Mouse (Mus musculus) embryonic facial prominence, embryonic 14.5 days (tissue): ENCODE measurements at regions not wholly inside any gene's neighbourhood (a gene's known extent, or its start where the extent isn't known, plus 50 kb on each side); places are given as distances from the start of the nearest gene placed in this dataset.
A peak's percentile ranks its signal among the peaks of the same experiment; 100 is the strongest.

ENCODE experiments used
- ATAC-seq: fragments of 200-750 bp; cut with Nextera tagmentation; 2 replicates; pipeline ENCODE4 v1.8.0; 2017; ENCODE audit warnings: low read depth, moderate number of reproducible peaks, moderate TSS enrichment
- DNase-seq: peaks from one replicate; pipeline ENCODE4 v3.0.0-alpha.2; 2015; ENCODE audit warnings: low spot score
- H3K27ac ChIP-seq: fragments of 300-500 bp; sonication (generic); replicated peaks from 2 replicates; pipeline ENCODE4 v1.5.1; 2014; ENCODE audit warnings: low read depth, mild to moderate bottlenecking, low read length, moderate library complexity
- H3K27me3 ChIP-seq: fragments of 300-500 bp; sonication (generic); replicated peaks from 2 replicates; pipeline ENCODE4 v1.6.1; 2014; ENCODE audit warnings: low read length; ENCODE audit not compliant: control insufficient read depth, insufficient read depth
- H3K36me3 ChIP-seq: fragments of 300-500 bp; sonication (generic); 2 replicates; pipeline ENCODE4 v1.6.1; 2014; ENCODE audit warnings: low read length, mixed read lengths; ENCODE audit not compliant: control insufficient read depth, insufficient read depth
- H3K4me1 ChIP-seq: fragments of 300-500 bp; sonication (generic); 2 replicates; pipeline ENCODE4 v1.6.1; 2014; ENCODE audit warnings: antibody characterized with exemption, low read length; ENCODE audit not compliant: control insufficient read depth, insufficient read depth
- H3K4me2 ChIP-seq: fragments of 300-500 bp; sonication (generic); 2 replicates; pipeline ENCODE4 v1.6.1; 2014; ENCODE audit warnings: low read depth, mild to moderate bottlenecking, low read length, moderate library complexity, mixed read lengths
- H3K4me3 ChIP-seq: fragments of 300-500 bp; sonication (generic); 2 replicates; pipeline ENCODE4 v1.5.1; 2014; ENCODE audit warnings: low read depth, mild to moderate bottlenecking, low read length
- H3K9ac ChIP-seq: fragments of 300-500 bp; sonication (generic); 2 replicates; pipeline ENCODE4 v1.6.1; 2014; ENCODE audit warnings: low read depth, mild to moderate bottlenecking, low read length, moderate library complexity, mixed read lengths
- H3K9me3 ChIP-seq: fragments of 300-500 bp; sonication (generic); 2 replicates; pipeline ENCODE4 v1.6.1; 2016; ENCODE audit warnings: low read length; ENCODE audit not compliant: control insufficient read depth
- WGBS: fragments of 180-500 bp; shearing (Covaris S2); extraction: QIAGEN DNeasy Blood & Tissue Kit; methylation state at CpG from one replicate; pipeline ENCODE4 v1.1.7; 2014; 5-methylcytosine and 5-hydroxymethylcytosine counted together

DNA sequence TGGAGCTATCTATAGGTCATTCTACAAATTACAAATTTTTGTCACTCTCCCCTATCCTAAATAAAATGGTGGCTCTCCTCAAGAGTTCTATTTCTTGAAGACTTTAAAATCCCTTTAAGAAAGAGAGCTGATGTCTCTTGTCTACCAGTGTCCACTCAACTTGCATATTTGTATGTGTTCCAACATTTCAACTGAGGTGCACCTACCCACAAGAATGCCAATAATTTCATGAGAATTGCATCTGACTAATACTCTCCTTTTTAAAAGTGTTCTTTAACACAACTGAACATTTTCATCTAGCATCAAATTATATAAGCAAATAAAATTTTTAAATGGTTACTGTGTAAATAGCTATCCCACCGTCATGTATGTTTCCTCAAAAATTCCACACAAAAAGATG is 206.3 kb upstream of the Nat3 start:
- Histone ChIP-seq H3K36me3 (no peaks in the 10 kb centered on the region), H3K4me1 (no peaks in the 10 kb centered on the region), H3K27me3 (no peaks in the 10 kb centered on the region), H3K9ac (no peak overlapping the region), H3K4me2 (no peak overlapping the region), H3K27ac (no peak overlapping the region), H3K4me3 (no peak overlapping the region), H3K9me3 (no peaks in the 10 kb centered on the region)
- DNase-seq (no peak), ATAC-seq (no peak)
- 88% methylated on average over 1 of the region's 1 CpGs for WGBS

DNA sequence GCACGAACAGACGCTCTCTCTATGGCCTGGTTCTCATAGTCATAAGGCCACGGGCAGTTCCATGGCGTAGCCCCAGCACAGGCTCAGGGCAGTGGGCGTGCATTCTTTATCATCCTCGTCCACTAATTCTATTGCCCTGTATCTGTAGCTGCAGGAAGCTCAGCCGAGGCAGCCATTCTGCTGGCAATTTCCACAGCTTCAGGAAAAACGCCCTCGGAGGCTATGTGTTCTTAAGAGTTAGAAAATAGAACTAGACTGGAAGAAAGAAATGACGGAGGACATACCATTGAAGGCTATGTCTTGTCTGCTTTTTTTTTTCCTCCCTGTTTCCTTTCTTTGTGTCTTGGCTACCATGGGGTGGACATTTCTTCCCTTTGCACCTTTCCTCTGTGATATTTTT is 205.0 kb upstream of the Nat3 start:
- Histone ChIP-seq H3K4me2 (no peak overlapping the region), H3K9ac (no peak overlapping the region), H3K27ac (no peak overlapping the region), H3K9me3 (no peaks in the 10 kb centered on the region), H3K4me1 (no peaks in the 10 kb centered on the region), H3K4me3 (no peak overlapping the region), H3K36me3 (no peaks in the 10 kb centered on the region), H3K27me3 (no peaks in the 10 kb centered on the region)
- 87% methylated on average over 10 of the region's 10 CpGs for WGBS
- ATAC-seq: no peak
- no peak for DNase-seq

DNA sequence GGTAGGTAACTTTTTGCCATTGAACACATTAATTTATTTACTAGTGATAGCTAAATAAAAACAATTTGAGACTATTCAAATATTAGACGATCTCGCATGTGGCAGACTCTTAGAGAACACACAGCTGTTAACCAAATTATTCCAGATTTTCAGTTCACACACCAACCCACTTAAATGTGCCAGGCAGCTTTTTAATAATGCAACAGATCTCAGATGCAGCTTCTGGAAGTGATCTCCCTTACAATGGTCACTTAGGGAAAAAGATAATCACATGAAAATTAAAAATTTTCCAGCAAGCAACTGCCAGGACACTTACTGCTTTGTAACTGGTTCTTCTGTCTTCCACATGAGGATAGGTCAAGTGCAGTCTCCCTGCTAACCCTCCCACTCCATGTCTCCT is 203.1 kb upstream of the Nat3 start:
- ATAC-seq (no peak), DNase-seq (no peak)
- Histone ChIP-seq H3K27me3 (no peaks in the 10 kb centered on the region), H3K4me2 (no peak overlapping the region), H3K27ac (no peak overlapping the region), H3K4me3 (no peak overlapping the region), H3K36me3 (no peaks in the 10 kb centered on the region), H3K9ac (no peak overlapping the region), H3K4me1 (no peaks in the 10 kb centered on the region), H3K9me3 (no peaks in the 10 kb centered on the region)
- 95% methylated on average over 2 of the region's 2 CpGs for WGBS

DNA sequence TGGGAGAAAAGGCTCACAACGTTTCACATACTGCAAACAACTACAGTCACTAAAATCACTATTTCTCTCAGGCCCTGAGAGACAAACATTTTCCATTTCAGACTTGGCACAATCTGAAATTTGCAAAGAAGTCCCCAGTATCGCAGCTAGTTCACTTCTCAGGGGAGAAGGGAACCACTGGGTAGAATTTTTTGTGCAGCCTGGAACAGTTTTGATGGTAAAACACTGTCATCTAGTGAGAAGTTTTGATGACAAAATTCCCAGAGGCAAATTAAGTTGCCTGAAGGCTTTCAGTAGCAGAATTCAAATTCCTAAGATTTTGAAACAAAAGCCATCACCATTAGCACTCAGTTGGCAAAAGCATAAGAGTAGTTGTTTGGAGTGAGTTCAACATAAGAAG is 195.2 kb upstream of the Nat3 start:
- H3K27ac ChIP-seq: no peak overlapping the region
- 79% methylated on average over 2 of the region's 2 CpGs for WGBS
- H3K4me2 ChIP-seq: no peak overlapping the region
- no peak overlapping the region for H3K4me3 ChIP-seq
- no peaks in the 10 kb centered on the region for H3K27me3 ChIP-seq
- H3K4me1 ChIP-seq: no peaks in the 10 kb centered on the region
- DNase-seq (no peak), ATAC-seq (no peak)
- H3K36me3 ChIP-seq: no peaks in the 10 kb centered on the region
- H3K9ac ChIP-seq: no peak overlapping the region
- H3K9me3 ChIP-seq: no peaks in the 10 kb centered on the region

DNA sequence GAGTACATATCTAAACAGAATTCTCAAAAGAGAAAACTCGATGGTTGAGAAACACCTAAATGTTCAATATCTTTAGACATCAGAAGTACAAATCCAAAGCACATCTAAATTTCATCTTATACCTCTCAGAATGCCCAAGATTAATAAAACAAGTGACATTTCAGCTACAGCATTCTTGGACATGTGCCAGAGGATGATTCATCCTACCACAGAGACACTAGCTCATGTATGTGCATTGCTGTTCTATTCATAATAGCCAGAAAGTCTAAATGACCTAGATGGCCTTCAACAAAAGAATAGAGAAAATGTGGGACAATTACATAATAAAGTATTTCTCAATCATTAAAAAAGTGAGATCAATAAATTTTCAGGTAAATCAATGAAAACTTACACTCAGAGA is 146.6 kb upstream of the Nat3 start:
- H3K4me3 ChIP-seq: no peak overlapping the region
- H3K4me1 ChIP-seq: no peaks in the 10 kb centered on the region
- WGBS: 92% methylated on average over 1 of the region's 1 CpGs
- no peaks in the 10 kb centered on the region for H3K36me3 ChIP-seq
- DNase-seq (no peak), ATAC-seq (no peak)
- H3K4me2 ChIP-seq: no peak overlapping the region
- H3K27ac ChIP-seq: no peak overlapping the region
- no peaks in the 10 kb centered on the region for H3K27me3 ChIP-seq
- peaks cover under 1% of the 10 kb centered on the region; the same call in 1 of the 2 replicates for H3K9me3 ChIP-seq
- no peak overlapping the region for H3K9ac ChIP-seq

DNA sequence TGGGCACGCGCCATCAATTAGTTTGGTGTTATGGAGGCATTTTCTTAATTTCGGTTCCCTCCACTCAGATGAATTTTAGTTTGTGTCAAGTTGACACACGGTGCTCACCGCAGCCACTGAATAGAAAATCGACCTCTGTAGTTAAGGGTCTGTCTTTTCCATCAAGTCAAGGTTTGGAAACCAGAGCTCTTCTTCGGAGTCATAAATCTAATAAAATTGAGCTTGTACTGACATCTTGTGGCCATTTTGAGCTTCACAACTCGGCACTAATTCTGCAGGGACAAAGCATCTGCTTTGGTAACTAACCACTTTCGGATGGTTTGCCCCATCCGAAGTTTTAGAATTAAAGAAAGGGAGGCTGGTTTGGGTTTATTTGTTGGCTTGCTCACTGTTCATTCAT is 117.7 kb upstream of the Nat3 start:
- 39% methylated on average over 10 of the region's 10 CpGs for WGBS
- Histone ChIP-seq H3K36me3 (no peaks in the 10 kb centered on the region), H3K9me3 (no peaks in the 10 kb centered on the region), H3K27me3 (no peaks in the 10 kb centered on the region), H3K27ac (no peak overlapping the region), H3K4me2 (no peak overlapping the region), H3K9ac (no peak overlapping the region), H3K4me3 (no peak overlapping the region), H3K4me1 (no peaks in the 10 kb centered on the region)
- peak; percentile 69 for DNase-seq
- ATAC-seq: 0 out of 2 replicates have a peak, but pooled peaks have one; percentile 30

DNA sequence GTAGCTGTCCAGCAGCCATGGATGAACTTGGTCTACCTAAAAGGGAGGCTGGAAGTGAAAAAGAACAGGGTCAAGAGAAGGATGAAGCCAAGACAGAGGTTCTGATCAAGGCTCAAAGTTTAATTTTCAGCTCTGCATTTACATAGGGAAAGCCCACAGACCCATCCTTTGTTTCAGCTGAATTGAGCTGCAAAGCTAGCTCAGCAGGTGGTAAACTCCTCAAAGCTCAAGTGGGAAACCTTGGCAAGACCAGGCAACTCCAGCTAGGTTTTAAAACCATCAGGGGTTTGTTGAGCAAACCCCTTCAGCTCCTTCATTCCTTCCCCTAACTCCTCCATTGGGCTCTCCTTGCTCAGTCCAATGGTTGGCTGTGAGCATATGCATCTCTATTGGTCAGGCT is 108.8 kb upstream of the Nat3 start:
- no peaks in the 10 kb centered on the region for H3K27me3 ChIP-seq
- DNase-seq: no peak
- no peak overlapping the region for H3K27ac ChIP-seq
- ATAC-seq: no peak
- H3K9me3 ChIP-seq: no peaks in the 10 kb centered on the region
- no peak overlapping the region for H3K4me2 ChIP-seq
- H3K4me1 ChIP-seq: no peaks in the 10 kb centered on the region
- no peak overlapping the region for H3K9ac ChIP-seq
- H3K36me3 ChIP-seq: no peaks in the 10 kb centered on the region
- no peak overlapping the region for H3K4me3 ChIP-seq

DNA sequence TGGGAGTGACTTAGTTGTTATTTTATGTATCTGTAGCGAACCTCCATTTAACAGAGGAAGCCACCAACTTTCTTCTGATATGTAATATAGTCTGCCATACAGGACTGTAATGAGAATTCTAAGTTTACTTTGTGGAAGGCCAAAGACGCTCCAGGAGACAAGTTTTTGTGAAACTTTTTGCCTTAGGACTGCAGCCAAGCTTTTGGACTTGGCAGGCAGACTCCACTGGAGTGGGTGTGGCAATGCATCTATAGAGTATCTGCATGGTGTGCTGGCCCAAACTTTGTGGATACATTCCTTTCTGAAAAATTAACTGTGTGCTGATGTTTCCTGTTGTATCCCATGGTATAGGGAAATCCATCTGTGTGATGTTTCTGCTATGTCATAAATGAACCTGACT is 101.1 kb upstream of the Nat3 start:
- Histone ChIP-seq H3K4me2 (no peak overlapping the region), H3K27ac (no peak overlapping the region), H3K4me3 (no peak overlapping the region), H3K27me3 (no peaks in the 10 kb centered on the region), H3K4me1 (no peaks in the 10 kb centered on the region), H3K9me3 (no peaks in the 10 kb centered on the region), H3K9ac (no peak overlapping the region), H3K36me3 (no peaks in the 10 kb centered on the region)
- 73% methylated on average over 2 of the region's 2 CpGs for WGBS
- DNase-seq (no peak), ATAC-seq (no peak)
